Mouse (Mus musculus) erythroblast, embryonic 14.5 days (primary cell): Measurements from ENCODE around the gene Dync1li2.

Experiments used
- GATA1 ChIP-seq: IDR thresholded peaks from 2 replicates; pipeline ENCODE4 v1.6.1; 2012; ENCODE audit warnings: low read length, inconsistent platforms, mixed read lengths
- TAL1 ChIP-seq: IDR thresholded peaks from 3 replicates; pipeline ENCODE4 v1.6.1; 2012; ENCODE audit warnings: low read length, inconsistent platforms, mixed read lengths

- TF ChIP-seq GATA1 (no peak), TAL1 (no peak)
Measured at GRCm38 (mm10) chr8:104427703-104428102, 15.1 kb downstream of the Dync1li2 start.
